Mouse (Mus musculus): ENCODE measurements around the gene Atp6v0b.

The Atp6v0b gene

DNA sequence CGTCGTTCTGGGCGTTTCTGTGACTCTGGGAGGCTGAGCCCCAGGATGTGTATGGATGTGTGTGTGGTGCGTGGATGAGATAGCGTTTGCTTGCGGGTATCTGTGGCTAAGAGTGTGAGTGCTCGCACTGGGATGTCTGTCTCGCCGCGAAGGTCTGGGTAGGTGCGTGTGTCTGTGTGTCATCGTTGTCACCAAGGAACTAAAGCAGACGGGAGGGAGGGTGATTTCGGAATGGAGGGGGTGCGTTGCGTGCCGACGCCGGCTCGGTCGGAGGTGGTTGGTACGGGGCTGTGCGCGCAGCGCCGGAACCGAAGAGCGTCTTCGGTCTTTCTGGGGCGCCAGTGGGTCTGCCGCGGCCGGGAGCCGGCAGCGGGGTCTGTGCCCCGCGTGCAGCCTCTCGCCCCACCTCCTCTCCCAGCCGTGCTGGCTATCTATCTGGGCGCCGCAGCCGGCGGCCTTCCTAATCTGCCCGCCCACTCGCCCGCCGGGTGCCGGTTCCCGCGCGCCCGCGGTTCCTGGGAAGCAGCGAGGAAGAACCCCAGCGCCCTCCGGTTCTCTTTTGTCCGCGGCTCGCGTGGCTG lies 51.5 kb downstream of the Atp6v0b start:
- DNase-seq: peak in 1 of 2 experiments; percentile 71

- DNase-seq: peak; percentile 72 to 73
These were observed 52.1 kb downstream of the Atp6v0b start for GRCm38 (mm10) chr4:117834845-117835530.

GRCm38 (mm10) chr4:117834457-117834844 lies 52.7 kb downstream of the Atp6v0b start, which contains the start of gene Slc6a9:
Gene Slc6a9, plus strand, starts transcription at chr4:117834506.
- DNase-seq: no peak
